Mouse (Mus musculus) monocyte, adult 59 days (primary cell): Measurements from ENCODE around the gene Cpt1c. TPM values are rescaled to one million over a fixed set of nuclear protein-coding genes. Genes with fewer than 3 reads are reported as not detected.

ENCODE experiments used
- total RNA-seq, 2 experiments: library from RNA; stranded (reverse); gene quantifications; one replicate each; pipeline ENCODE4 v1.2.4; 2023

The Cpt1c gene
- total RNA-seq, result 1 to 10 TPM in 1 of 2 experiments, under 1 TPM in 1; 0.63 to 2.0 TPM

DNA sequence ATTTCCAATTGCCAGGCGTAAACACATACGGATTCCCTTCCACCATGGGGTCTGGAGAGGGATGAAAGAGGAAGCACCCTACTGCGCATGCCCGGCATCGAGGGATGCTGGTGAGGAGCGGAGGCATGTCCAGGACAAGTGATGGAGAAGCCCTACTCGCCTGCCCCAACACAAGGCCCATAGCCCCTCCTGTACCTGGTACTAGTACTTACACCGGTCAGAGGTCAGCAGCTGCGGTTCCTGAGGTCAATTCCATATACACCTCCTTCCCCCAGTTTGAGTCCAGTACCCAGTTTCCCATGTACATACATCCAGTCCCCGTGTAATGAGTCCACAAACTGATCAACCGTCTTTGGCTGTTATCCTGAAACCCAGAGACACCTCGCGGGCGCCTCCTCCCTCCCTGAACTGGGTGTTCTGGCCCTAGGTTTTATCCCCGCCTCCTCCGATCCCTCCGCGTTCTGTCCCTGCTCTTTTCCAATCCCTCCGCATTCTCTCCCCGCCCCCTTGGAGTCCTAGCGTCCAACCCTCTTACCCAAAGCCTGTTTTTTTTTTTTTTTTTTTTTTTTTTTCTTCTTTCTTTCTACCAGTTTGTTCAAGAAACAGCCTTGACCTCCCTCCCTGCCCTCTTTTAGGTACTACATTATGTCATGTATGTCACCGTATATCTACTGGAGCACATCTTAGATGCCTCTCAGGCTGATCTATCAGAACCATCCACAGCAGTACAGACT lies at the start of gene Cpt1c:
Gene Cpt1c, minus strand, starts transcription at position 469 of the 734 bp plus-strand sequence.

DNA sequence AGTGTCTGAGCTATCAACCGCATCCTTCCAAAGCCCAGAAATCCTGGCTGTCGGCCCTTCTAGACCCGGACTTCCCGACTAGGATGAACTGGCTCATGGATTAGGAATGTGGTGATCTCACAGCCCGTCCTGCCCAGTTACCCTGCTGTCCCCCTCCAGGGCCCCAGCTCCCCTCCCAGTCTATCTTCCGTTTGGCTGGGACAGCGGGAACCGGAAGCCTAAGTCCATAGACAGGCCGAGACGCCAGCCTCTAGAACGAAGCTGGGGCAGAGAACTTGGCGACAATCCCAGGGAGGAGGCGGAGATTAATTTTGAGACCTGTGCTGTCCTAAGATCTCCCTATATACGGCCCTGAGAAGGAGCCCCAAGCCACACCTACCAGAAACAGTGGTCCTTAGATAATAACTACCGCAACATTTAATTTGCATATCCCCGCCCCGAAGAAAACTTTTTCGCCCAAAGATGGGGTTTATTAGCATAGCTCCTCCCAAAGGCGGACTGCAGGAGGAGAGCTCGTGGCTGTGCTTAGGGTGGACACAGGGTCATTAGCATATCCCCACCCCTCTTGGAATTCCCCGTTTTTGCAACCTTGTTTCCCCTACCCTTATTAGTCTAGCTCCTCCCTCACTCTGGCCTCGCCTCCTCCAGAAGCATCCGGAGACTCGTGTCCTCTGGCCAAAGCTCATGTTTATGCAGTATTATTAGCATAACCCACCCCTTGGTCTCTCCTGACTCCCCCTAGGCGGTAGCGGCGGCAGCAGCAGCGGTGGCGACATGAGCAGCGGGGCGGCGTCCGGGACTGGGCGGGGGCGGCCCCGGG lies 42.8 kb upstream of the Cpt1c start, which contains the start of gene Rras:
Gene Rras, plus strand, starts transcription at position 720 of the 820 bp plus-strand sequence.

DNA sequence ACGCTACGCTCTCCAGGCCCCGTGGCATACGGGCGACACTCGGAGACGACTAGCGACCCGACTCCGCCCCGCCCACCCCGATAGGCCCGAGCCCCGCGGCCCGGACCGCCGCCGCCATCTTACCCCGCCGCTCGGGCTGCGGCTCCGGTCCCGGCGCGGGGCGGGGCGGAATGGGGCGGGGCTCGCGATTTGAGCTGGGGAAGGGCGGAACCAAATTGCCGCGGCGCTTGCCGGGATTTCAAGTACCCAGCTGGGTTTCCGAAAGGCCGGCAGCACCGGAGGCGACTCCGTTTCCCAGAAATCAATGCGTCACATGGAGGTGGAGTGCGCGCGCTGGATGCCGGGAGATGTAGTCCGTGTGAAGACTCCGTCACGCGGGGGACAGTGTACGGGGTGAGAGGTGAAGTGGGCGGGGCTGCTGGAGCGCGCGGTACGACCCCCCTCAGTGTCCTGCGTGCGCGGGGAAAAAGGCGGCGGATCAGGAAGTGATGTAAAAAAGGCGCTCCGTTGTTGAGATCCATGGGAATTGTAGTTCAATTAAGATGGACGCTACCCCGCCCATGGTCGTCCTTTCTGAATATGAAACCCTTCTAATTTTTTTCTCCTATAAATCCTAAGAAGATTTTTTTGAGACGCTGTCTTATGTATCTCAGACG lies 41.4 kb upstream of the Cpt1c start, which contains the start of gene Scaf1:
Gene Scaf1, minus strand, starts transcription at position 407 of the 656 bp plus-strand sequence.

DNA sequence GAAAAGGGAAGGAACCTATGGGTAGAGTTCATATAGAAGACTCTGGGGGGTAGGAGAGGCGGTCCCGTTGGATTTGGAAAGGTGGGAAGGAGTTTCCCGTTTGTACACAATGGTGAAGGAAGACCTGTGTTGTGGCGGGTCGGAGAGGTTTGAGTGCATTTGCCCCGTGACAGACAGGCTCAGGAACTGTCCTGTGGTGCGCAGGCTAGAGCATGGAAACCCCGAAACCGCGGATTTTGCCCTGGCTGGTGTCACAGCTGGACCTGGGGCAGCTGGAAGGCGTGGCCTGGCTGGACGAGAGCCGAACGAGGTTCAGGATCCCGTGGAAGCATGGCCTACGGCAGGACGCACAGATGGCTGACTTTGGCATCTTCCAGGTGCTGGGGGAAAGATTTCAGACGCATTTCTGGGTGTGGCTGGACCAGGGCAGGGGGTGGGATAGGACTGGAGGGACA lies 23.9 kb upstream of the Cpt1c start, which contains the start of gene Bcl2l12:
Gene Bcl2l12, minus strand, starts transcription at position 212 of the 455 bp plus-strand sequence.

DNA sequence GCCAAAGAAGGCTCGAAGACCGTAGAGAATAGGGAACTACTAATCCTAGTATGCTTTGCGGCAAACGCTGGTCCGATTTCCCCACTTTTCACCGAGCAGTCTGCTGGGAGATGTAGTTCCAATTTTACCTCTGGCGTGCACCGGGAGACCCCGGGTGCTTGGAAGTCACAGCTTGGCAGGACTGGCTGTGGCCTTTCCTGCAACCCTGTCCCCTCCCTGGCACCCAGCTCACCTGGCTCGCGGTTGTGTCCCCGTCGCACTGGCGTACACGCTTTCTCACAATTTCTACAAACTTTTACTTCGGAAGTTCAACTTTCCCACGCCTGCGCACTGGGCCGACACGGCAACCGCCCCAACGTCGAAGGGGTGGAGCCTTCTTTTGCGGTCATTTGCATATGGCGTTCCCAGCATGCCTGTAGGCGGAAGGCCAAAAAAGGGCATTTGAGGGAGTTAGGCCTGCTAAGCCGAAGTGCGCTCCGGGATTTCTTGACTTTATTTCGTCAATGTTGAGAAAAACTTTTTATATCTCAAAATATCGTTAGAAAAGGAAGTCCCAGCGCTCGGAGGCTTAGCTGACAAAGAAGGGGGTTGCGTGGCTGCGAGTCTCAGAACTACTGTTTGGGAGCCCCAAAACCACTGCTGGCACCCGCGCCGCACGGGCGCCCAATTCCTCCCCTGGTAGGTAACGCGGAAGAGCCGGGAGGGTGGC lies 22.7 kb upstream of the Cpt1c start, which contains the start of gene Irf3:
Gene Irf3, plus strand, starts transcription at position 418 of the 709 bp plus-strand sequence.

DNA sequence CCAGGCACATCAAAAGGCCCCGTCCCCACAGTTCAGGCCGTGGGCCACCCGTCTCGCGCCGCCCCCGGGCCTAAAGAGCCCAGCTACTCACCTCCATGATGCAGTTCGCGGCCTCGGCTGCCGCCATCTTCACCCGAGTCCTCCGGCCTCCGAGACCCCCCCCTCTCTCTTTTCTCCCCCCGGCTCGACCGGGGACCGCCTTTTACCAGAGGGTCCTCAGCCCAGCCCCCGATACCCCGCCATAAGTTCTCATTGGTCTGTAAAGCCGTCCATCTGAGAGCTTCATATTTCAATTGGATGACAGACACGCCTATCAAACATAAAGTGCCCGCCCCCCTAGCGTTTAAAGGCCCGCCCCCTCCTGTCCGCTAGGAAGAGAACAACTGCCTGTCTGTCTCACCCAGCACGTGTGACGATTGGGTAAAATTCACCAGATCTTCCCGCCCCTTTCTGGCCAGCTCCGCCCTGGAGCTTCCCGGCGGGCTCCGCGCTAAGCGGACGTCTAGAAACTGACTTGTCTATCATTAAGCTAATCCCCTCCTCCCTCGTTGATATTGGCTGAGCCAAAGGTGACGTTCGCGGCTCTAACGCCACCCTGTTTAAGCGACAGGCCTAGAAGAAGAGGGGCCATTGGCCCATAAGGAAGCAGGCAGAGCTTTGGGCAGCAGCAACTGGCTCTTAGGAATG lies 11.7 kb upstream of the Cpt1c start, which contains the start of gene Prmt1:
Gene Prmt1, minus strand, starts transcription at position 377 of the 687 bp plus-strand sequence.

DNA sequence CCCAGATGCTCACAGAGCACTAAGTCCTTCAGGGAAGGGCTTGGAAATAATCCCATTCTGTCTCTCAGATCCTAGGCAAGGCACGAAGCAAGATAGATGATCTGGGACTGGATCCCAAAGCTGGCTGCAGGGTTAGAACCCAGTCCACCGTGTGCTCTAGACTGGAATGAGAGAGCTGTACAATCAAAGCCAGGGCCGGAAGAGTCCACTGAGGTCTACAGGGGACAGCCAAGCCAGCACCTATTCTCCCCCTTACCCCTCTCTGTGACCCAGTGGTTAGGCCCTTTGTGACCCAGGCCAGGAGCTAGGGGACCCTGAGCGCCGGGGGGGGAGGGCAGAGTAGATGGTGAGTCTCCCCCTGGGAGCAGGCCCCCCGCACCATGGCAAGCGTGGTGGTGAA lies 31.7 kb downstream of the Cpt1c start, which contains the start of gene Tsks:
Gene Tsks, plus strand, starts transcription at position 301 of the 400 bp plus-strand sequence.

DNA sequence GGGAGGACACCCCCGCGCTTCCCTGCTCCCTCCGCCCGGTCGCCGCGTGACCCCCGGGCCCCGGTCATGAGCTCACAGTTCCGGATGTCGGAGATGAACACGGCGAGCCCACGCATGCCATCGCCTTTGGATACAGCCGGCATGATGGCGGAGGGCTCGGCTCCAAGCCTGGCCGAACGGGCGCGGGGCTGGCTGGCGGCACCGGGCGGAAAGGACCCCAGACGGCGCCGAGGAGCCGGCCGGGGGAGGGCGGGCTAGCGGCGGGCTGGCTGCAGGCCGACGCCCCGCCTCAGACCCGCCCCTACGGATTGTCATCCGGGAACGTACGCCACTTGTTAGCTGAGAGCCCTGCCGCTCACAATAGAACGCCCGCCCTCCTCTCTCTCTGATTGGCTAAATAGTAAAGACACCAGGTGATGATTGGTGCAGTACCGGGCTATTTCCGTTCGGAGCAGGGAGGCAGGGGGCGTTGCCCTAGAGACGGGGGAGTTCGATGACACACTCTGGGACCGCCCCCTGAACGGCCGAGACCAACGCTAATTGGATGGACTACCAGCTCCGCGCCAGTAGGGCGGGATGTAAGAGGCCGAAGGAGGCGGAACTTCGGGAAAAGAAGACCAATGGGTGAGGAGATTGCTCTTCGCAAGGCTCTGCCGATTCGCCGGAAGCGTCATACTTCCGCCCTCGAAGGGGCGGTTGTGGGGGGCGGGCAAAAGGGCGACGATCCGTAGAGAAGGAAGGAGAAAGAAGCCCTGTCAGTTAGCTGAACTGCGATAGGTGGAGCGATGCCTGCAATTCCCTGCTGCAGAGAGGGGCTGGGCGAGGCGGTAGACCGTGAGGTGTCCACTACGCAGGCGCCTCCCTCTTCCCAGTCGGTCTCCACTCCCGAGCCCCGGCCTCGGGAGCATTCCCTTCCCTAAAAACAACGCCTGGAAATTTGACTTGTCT lies 45.2 kb downstream of the Cpt1c start, which contains the start of gene Ap2a1:
Gene Ap2a1, minus strand, starts transcription at position 293 of the 948 bp plus-strand sequence.

Other genes with a start within 250 kb of the Cpt1c start
- 10 to 100 TPM; 57.7 to 61.2 TPM for gene Vrk3, start 226.4 kb downstream of the Cpt1c start, total RNA-seq
- 1 to 10 TPM in 1 of 2 experiments, under 1 TPM in 1; 0.33 to 1.1 TPM for gene Zfp473, start 223.8 kb downstream of the Cpt1c start, total RNA-seq
- 10 to 100 TPM; 26.2 to 31.2 TPM for gene Nup62, start 158.8 kb downstream of the Cpt1c start, total RNA-seq
- gene Il4i1, start 158.5 kb downstream of the Cpt1c start, total RNA-seq, result 10 to 100 TPM; 12.7 to 14.3 TPM
- gene Atf5, start 158.2 kb downstream of the Cpt1c start, total RNA-seq, result 1 to 10 TPM; 4.7 to 6.0 TPM
- gene Akt1s1, start 125.9 kb downstream of the Cpt1c start, total RNA-seq, result 10 to 100 TPM; 28.4 to 31.3 TPM
- 10 to 100 TPM; 78.0 to 79.4 TPM for gene Tbc1d17, start 125.8 kb downstream of the Cpt1c start, total RNA-seq
- 10 to 100 TPM; 83.9 to 88.5 TPM for gene Pnkp, start 117.7 kb downstream of the Cpt1c start, total RNA-seq
- gene Ptov1, start 105.1 kb downstream of the Cpt1c start, total RNA-seq, result 10 to 100 TPM; 59.0 to 65.1 TPM
- 10 to 100 TPM; 51.0 to 54.3 TPM for gene Med25, start 82.1 kb downstream of the Cpt1c start, total RNA-seq
- gene Fuz, start 78.8 kb downstream of the Cpt1c start, total RNA-seq, result 10 to 100 TPM in 1 of 2 experiments, 1 to 10 TPM in 1; 8.5 to 13.7 TPM
- 10 to 100 TPM; 65.0 to 66.5 TPM for gene Ap2a1, start 45.4 kb downstream of the Cpt1c start, total RNA-seq
- not detected for gene Tsks, start 31.6 kb downstream of the Cpt1c start, total RNA-seq
- gene Prmt1, start 11.7 kb upstream of the Cpt1c start, total RNA-seq, result 10 to 100 TPM; 73.2 to 92.6 TPM
- gene Irf3, start 22.8 kb upstream of the Cpt1c start, total RNA-seq, result 100 to 1,000 TPM in 1 of 2 experiments, 10 to 100 TPM in 1; 99.4 to 105 TPM
- gene Bcl2l12, start 23.9 kb upstream of the Cpt1c start, total RNA-seq, result 10 to 100 TPM; 12.7 to 21.1 TPM
- gene Scaf1, start 41.5 kb upstream of the Cpt1c start, total RNA-seq, result 10 to 100 TPM; 79.7 to 88.3 TPM
- 100 to 1,000 TPM; 157 to 168 TPM for gene Rras, start 43.1 kb upstream of the Cpt1c start, total RNA-seq
- gene Prr12, start 78.0 kb upstream of the Cpt1c start, total RNA-seq, result 10 to 100 TPM; 36.6 to 38.5 TPM
- gene Nosip, start 87.6 kb upstream of the Cpt1c start, total RNA-seq, result 10 to 100 TPM; 43.8 to 49.1 TPM
- 10 to 100 TPM; 14.4 to 16.2 TPM for gene Prrg2, start 87.8 kb upstream of the Cpt1c start, total RNA-seq
- 1 to 10 TPM; 3.8 to 4.9 TPM for gene Rcn3, start 117.4 kb upstream of the Cpt1c start, total RNA-seq
- 100 to 1,000 TPM; 134 to 157 TPM for gene Fcgrt, start 129.0 kb upstream of the Cpt1c start, total RNA-seq
- gene Rps11, start 149.6 kb upstream of the Cpt1c start, total RNA-seq, result 1,000 to 10,000 TPM; 2,292 to 2,480 TPM
- gene Rpl13a, start 153.9 kb upstream of the Cpt1c start, total RNA-seq, result 1,000 to 10,000 TPM; 1,720 to 2,206 TPM
- not detected for gene Gm45713, start 161.4 kb upstream of the Cpt1c start, total RNA-seq
- gene Flt3l, start 161.6 kb upstream of the Cpt1c start, total RNA-seq, result 10 to 100 TPM; 38.8 to 44.7 TPM
- 10 to 100 TPM; 40.7 to 42.0 TPM for gene Pih1d1, start 179.5 kb upstream of the Cpt1c start, total RNA-seq
- 100 to 1,000 TPM; 133 to 144 TPM for gene Aldh16a1, start 179.7 kb upstream of the Cpt1c start, total RNA-seq
- gene Slc17a7, start 189.1 kb upstream of the Cpt1c start, total RNA-seq, result not detected
- not detected for gene Gfy, start 204.7 kb upstream of the Cpt1c start, total RNA-seq
- gene Pth2, start 206.1 kb upstream of the Cpt1c start, total RNA-seq, result not detected
- gene Ccdc155, start 230.0 kb upstream of the Cpt1c start, total RNA-seq, result not detected
- gene Dkkl1, start 237.3 kb upstream of the Cpt1c start, total RNA-seq, result 1 to 10 TPM in 1 of 2 experiments, under 1 TPM in 1; 0.71 to 1.8 TPM
- 1 to 10 TPM in 1 of 2 experiments, under 1 TPM in 1; 0.46 to 3.1 TPM for gene Tead2, start 240.9 kb upstream of the Cpt1c start, total RNA-seq